Mouse (Mus musculus) MN1 (cell line): ENCODE measurements at regions not wholly inside any gene's neighbourhood (a gene's known extent, or its start where the extent isn't known, plus 50 kb on each side); places are given as distances from the start of the nearest gene placed in this dataset.

Source experiments
- DNase-seq: peaks from one replicate; pipeline ENCODE4 v3.0.0-alpha.2; 2016; ENCODE audit warnings: low spot score

DNA sequence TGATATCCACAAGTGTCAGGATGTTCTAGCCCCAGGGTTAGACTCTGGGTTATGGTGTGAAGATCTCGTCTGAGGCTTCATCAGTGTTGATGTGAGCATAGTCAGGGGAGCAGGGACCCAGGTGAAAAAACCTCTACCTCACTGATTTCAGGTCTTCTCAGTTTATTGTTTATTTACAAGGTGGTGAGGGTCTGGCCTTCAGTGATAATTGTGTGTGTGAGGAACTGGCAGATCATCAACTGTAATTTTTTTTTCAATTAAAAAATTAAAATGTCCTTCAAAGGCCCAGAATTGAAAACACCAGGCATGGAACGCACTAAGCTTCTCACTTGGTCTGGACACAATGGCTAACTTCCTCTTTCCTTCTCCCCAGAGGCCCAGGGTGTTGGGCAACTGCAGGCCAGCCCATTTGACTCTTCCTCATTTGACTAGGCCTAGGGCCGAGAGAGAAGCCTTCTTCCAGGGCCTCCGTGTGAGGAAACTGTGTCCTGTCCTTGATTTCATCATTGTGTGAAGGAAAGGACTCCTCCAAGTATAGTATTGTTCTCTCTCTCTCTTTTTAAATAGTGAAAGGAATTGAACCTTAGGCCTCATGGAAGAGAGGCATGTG lies 91.0 kb upstream of the Klf4 start:
- no peak for DNase-seq

DNA sequence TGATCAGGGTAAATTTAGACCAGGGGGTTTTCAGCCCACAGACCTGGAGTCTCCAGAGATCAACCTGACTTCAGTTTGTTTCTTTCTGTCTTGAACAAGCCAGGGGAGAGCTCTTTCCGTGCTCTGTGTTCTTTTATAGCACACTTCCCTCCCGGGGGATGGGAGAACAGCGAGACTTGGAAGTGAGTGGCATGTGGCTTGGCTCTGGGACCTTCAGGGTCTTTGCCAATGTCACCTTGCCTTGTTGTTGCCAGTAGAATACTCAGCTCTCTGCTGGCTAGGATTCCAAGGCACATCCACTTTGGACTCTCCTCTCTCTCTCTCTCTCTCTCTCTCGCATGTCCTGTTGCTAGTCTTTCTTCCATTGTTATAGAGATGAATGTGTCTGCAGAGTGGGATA lies 90.4 kb upstream of the Klf4 start:
- no peak for DNase-seq

DNA sequence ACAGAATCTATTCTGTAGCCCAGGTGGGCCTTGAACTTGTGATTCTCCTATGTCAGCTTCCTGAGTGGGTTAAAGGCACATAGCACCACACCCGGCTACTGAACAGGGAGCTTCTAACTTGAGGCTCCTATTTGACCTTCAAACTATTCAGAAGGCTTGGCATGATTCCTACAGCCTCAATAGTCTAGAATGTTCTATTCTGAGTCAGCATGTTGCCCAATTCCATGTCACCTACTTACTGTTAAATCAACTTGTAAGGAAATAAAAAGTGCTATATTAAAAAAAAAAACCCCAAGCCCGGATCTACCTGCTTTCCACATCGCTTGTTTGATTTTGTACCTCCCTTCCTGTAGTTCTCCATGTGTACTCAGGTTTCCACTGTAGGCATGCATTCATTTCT lies 87.6 kb upstream of the Klf4 start:
- DNase-seq: no peak

DNA sequence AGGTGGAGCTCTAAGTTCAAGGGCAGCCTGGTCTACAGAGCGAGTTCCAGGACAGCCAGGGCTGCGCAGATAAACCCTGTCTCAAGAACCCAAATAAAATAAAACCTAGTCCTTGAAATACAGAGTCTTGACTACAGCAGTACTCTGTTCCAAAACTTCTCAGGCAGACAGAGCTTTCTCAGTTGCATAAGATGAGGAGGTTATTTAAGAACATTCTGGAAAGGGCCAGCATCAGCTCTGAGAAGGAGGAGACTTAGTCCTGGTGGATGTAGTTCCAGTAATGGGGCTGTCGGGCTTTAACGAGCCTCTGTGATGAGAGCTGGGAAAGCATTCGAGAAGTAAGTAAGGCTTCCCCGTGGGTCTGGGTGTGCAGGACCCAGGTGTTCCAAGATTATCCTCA lies 83.5 kb upstream of the Klf4 start:
- no peak for DNase-seq

DNA sequence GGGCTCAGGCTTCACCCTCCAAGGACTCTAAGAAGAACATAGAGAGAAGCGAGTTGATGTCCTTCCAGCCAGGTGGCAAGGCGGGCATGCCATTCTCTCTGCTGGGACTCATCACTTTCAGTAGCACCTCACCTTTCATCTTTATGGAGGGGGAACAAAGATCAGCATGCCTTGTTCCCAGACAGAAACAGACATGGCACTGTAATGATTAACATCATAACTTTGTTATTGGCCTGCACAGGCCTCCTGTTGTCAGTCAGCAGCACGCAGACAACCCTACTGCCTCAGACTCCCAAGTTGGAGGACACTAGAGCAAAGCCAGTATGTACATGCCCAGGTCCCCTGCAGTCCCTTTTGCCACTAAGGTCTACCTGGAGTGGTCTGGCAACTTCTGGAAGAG lies 81.3 kb upstream of the Klf4 start:
- no peak for DNase-seq

DNA sequence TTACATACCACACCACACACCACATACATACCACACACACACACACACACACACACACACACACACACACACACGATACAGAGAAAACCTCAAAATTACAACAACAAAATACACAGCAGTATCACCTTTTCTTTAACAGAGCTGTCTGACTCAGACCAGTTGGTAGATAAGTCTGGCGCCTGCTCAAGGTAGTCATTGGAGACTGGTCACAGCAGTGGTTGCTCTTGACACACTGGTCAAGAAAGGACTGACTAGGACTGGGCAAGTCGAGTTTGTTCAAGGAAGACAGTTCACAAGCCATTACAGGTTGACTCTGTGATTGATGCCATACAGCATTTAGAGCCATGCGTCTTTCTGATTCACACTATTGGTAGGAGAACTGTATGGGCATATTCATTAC lies 78.7 kb upstream of the Klf4 start:
- DNase-seq: no peak

DNA sequence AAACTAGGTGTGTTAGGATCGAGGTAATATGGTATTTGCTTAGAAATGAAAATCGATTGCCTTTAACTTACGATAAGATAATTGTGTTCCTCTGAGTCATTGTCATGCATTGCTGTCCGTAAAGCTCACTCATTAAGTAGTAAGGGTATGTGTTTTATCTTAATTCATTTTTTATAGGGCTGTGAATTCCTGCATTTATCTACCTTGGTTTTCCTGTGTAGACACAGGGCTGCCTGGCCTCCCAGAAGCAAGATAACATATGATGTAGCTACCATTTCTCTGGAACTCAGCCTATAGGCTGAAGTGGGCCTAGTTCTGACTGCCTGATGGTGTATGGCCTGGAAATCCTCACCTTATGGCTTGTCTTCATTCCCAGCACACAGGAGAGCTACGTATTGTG lies 76.9 kb upstream of the Klf4 start:
- no peak for DNase-seq

DNA sequence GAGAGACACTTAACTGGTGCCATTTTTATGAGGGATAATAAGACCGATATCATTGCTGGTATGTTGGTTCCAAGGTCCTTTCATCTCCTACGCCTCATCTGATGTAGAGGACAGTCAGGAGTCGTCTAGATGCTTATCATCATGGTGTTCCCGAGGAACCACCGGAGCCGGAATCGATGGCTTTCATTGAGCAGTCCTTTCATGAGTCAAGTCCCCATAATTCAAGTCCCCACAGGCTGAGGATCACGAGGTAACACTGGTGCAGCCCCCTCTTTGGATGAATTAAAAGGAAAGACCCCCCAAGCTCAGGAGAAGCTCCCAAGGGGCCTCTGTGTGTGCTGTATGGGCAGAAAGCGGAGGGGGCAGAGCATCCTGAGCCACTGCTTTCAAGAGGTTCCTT lies 73.3 kb upstream of the Klf4 start:
- no peak for DNase-seq

DNA sequence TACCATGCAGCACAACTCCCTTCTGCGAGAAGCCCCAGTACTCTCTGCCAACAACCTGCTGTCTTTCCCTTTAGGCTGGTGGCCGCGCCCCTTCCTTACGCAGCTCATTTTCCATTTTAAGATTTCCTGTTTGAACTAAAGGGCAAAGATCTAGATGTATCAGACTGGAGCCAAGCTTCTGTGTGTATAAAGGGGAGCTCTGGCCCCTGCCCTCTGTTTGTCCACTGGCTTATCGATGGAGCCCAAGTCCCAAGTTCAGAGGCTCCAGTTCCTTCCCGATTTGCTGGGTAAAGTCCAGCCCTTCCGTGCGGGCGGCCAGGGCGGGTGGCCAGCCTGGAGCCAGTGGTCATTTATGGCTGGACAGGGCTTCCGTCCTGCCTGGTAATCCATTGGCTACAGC lies 72.6 kb upstream of the Klf4 start:
- DNase-seq: no peak

DNA sequence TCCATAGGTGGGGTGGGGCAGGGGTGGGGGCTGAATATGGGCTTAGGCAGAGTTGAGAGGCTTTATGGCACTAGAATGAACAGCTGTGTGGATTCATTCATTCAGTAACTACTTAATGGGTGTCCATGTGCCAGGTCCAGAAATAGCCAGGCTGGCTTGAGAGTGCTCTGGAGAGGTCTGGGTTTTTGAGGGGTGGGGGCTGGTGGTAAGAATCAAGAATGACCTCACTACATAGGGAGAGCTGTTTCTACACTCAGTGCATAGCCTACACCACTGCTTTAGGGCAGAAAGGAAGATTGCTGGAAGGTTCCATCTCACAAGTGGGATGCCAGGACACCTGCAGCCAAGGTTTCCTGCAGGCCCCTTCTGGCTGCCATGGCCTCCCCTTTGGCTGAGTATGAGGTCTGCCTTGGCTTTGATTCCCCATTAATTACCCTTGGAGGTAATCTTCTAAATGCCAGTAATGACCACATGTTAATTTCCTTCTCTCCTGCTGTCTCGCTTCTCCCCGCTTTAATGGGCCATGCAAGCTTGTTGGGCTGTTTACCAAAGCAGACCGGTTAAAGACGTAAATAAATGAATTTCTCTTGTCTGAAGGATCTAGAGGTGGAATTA lies 71.7 kb upstream of the Klf4 start:
- DNase-seq: no peak

DNA sequence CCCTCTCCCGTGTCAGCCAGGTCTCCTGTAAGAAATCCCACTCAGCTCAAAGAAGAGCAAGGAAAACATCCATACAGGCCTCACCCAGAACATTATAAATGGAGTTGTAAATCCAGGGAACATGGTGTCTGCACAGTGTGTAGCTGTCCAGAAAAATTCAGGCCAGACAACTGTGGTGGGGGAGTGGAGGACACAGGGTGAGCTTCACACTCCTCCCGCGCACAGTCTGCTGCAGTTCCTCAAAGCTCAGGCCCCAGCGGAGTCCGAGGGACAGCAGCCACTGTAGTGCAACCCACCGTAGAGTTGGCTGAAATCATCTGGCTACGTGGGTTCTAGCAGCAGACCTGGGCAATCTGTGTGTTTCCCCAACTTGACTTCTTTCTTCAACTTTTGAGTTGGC lies 62.9 kb upstream of the Klf4 start:
- no peak for DNase-seq

DNA sequence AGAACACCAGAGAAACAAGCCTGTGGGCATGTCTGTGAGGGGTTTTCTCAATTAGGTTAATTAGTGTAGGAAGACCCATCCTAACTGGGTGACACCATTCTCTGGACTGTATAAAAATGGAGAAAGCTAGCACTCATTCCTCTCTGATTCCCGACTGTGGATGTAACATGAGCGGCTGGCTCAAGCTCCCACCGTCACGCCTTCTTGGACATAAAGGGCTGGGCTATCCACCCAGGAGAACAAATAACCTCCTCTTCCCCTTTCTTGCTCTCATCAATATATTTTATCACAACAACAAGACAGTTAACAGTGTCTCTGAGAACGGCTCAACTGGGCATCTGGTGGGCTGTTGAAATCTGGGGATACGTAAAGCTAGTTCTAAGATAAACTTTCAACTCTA lies 62.4 kb upstream of the Klf4 start:
- no peak for DNase-seq

DNA sequence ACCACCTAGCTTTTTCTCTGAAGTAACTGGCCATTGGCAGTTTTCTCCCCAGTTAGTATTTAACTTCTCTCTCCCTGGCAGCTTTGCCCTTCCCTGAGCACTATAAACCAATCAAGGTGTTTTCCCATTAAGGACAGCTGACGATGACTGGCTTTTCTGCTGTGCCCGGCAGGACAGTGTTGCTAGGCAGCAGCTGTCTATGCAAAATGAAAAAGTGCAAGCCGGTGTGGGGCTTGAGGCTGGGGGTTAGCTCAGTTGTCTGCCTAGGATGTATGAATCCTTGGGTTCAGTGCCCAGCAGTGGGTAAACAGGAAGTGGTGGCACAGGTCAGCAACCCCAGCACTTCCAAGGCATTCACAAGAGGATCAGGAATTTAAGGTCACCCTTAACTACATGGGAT lies 60.9 kb upstream of the Klf4 start:
- DNase-seq: no peak

DNA sequence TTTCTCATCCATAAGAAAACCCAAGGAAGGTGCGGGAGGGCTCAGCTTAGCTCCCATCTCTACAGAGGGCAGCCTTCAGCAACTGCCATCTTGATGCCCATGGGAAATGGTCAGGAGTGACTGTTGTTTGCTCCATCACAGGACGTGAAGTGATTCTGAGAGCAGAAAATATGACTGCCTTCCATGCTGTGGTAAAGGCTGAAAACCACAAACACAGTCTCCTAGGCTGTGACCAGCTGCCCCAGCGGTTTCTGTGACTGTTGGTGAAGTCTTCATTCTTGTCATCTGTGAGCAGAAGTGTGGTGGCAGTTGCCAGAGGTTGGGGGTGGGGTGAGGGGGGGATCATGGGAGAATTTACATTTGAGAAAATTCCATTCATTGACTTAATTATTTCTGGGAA lies 53.9 kb upstream of the Klf4 start:
- no peak for DNase-seq

DNA sequence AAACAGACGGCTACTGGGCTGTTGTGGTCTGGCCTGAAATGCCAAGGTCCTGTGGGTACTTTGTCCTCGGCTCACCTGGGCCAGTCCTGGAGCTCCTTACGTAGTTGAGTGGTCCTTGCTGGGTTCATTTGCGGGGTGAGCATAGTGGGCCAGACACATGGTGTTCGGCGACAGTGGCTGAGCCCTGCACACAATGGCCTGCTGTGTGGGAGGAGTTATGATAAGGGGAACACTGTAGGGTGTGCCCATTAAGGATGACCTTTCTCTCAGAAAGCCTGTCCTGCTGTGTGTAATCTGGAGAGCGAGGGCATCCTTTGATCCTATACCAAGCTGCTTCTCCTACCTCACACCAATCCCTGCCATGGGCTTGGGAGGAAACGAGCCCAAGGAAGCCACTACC lies 51.3 kb upstream of the Klf4 start:
- no peak for DNase-seq
